Mouse (Mus musculus): ENCODE data around the gene Pnrc1.
A peak's percentile ranks its signal among the peaks of the same experiment; 100 is the strongest.

Gene Pnrc1

GRCm38 (mm10) chr4:33224003-33224675, 65.8 kb downstream of the Pnrc1 start:
- no peak for DNase-seq (ENCODE audit: low spot score)

GRCm38 (mm10) chr4:33221847-33222246, 68.1 kb downstream of the Pnrc1 start:
- DNase-seq (ENCODE audit: low spot score): no peak

GRCm38 (mm10) chr4:33208881-33209841, 80.8 kb downstream of the Pnrc1 start, which contains the start of gene Srsf12:
Gene Srsf12, plus strand, starts transcription at chr4:33208991.
- no peak for DNase-seq (ENCODE audit: low spot score)

GRCm38 (mm10) chr4:33207551-33207950, 82.4 kb downstream of the Pnrc1 start:
- DNase-seq (ENCODE audit: low spot score): no peak

GRCm38 (mm10) chr4:33204682-33205081, 85.3 kb downstream of the Pnrc1 start:
- peak; percentile 42 for DNase-seq (ENCODE audit: low spot score)

GRCm38 (mm10) chr4:33198117-33198516, 91.8 kb downstream of the Pnrc1 start:
- no peak for DNase-seq (ENCODE audit: low spot score)

Measured in urinary bladder, postnatal 14 days (tissue).